Mouse (Mus musculus) cerebellum, postnatal 14 days (tissue): ENCODE measurements at regions not wholly inside any gene's neighbourhood (a gene's known extent, or its start where the extent isn't known, plus 50 kb on each side); places are given as distances from the start of the nearest gene placed in this dataset.

ENCODE experiments used
- DNase-seq, 2 experiments: peaks; one replicate each; pipeline ENCODE4 v3.0.0; 2021; ENCODE audit warnings: mixed read lengths in 2 of 2

- no peak for DNase-seq
Observed at GRCm38 (mm10) chr7:73637101-73637809, 95.6 kb upstream of the Chd2 start.

- DNase-seq: no peak
Observed at GRCm38 (mm10) chr7:73635422-73635821, 93.8 kb upstream of the Chd2 start.

DNA sequence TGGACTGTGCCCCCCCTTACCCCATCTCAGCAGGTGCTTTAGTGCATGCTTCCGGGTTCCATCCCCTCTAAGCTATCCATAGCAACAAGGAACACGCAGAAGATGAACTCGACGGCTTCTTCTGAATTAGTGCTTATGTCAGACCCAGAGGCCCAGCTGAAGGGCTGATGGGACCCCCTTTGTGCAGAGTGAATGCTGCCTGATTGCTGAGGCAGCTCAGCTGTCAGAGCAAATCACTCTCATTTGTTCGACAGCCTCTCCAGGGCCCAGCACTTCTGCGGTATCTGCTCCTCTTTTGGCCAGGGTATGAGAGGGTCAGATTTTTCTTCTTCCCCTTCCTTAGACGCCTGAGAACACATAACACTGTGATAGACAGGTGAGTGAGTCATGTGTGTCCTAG, 89.2 kb upstream of the Chd2 start:
- DNase-seq: no peak

- no peak for DNase-seq
Observed at GRCm38 (mm10) chr7:73629182-73629581, 87.6 kb upstream of the Chd2 start.

GRCm38 (mm10) chr7:73628071-73628470, 86.4 kb upstream of the Chd2 start:
- DNase-seq: peak; percentile 82 to 85

- no peak for DNase-seq
Observed at GRCm38 (mm10) chr7:73626291-73626690, 84.7 kb upstream of the Chd2 start.

GRCm38 (mm10) chr7:73625651-73626050, 84.0 kb upstream of the Chd2 start:
- no peak for DNase-seq

- no peak for DNase-seq
Observed at GRCm38 (mm10) chr7:73624992-73625391, 83.4 kb upstream of the Chd2 start.

- DNase-seq: no peak
Observed at GRCm38 (mm10) chr7:73624093-73624600, 82.5 kb upstream of the Chd2 start.

DNA sequence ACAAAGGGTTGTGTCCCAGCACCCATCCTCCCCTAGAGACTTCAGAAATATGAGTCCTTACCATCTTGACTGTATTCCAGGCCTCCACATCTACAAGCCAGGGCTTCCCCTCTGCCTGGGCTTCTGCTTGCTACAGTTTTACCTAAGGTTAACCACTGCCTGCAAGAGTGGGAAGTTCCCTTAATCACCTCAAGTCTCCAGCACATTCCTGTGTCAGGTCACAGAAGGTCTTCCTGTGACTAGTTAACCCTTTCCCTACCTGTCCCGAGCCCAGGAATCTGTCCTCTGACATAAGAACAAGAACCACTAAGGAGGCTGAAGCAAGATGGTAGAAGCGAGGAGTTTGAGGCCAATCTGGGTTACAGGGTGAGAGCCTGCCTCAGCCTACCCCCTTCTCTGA, 80.8 kb upstream of the Chd2 start:
- no peak for DNase-seq

DNA sequence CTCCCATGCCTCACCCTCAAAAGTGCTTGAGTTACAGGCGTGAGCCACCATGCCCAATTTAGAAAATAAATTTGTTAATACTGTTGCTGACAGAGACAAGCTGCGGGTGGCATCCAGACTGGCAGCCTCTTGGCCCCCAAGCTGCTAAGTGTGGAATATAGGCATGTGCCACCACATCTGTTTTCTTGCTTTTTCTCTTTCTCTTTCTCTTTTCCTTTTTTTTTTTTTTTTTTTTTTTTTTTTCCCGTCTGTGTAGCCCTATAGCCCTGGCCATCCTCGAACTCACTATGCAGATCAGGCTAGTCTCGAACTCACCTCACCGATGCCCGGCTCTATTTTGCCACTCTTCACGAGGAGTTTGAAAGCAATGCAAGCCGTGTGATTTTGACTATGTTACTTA, 78.7 kb upstream of the Chd2 start:
- DNase-seq: no peak

DNA sequence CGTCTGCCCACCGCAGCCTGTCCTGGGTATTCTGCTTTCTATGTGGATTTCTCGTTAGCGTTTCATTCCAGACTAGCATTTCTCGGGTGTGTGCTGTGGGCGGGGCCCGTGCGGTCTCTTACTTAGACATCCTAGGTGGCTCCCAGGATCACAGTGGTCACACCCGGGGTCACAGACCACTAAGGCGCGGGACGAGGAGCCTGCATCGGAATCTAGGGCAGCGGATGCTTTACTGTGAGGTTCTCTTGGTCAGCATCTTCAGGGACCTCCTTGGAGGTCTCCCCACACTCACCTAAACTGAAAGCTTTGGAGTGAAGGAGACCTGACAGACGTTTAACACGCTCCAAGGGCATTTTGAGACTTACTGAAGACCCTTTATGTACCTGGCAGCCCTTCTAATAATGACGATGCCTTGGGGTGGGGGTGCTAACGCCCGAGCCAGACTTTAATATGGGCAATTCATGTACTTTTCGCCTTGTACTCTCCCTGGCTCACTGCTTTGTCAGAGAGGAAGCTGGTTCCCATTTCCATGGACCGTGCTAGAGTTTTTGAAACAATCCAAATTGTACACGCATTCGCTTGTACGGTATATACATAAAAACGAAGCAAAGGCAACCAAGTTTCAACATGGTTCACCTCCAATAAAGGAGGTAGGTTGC, 77.3 kb upstream of the Chd2 start:
- no peak for DNase-seq

DNA sequence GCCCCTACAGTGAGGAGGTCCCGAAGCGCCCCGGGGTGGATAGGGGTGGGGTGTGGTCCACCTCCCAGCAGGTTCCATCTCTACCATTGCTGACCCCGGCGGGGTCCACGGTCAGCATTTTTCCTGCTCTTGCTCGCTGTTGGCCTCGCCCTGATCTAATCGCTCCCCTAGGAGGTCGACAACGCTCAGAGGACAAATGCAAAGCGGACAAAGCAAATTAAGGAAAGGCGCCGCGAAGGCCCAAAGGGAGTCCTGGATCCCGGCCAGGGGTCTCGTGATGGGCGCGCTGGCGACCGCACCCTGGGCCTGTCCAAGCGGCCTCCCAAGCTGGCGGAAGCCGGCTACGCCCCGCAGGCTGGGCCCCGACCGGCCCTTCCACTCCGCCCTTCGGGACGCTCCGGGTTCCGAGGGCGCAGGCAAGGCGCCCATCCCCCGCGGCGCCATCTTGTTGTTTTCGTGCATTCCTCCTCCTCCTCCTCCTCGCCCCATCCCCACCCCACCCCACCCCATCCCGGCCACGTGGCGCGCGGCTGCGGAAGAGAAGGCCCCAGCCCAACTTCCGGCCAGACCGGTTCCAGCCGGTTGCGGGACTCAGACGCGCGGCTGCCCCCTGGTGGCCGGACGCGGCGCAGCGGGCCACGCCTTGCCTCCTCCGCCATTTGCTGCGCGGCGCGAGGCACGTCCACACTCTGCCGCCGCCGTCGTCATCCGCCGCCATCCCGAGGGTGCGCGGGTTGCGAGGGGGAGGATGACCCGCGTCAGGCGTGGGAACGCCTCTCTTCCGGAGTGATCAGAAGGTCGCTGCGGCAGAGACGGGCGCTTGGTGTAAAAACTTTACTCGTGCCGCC, 76.5 kb upstream of the Chd2 start:
- DNase-seq: peak; percentile 100

DNA sequence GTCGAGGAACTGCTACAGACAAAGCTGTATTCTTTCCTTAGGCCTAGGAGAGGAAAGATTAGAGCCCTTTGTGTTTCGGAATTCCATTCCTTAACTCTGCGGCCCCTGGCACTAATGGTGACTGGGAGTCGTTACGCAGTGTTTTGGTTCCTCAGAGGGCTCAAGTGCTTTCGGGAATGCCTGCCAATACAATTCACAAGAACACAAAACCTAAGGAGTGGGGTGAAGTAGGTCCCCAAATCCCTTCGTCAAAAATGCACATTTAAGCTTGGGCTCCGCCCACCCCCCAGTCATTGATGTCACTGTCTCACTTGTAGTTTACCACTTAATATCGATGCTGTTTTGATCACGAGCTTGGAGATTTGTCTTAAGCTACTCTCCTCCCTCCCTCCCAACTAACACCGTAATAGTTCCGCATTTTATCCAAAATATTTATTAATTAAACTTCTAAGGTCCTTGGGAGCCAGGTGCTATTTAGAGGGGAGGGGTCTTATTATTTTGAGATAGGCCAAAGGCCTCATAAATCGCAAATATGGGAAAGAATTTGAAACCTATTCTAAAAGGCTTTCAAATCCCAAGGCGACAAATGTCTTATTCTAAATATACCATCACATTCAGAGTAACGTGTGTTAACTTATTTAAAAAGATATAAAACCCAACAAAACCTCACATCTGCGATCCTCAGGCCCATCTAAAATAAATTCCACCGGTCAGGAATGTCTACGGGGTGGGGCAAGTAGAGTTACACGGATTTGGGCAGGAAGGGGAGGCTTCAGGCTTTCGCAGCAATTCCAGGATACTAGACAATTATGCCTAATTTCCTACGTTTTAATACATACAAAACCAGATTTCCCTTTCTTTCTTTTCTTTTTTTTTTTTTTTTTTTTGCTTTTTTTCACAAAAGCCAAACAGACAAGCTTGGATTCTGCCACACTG, 75.6 kb upstream of the Chd2 start:
- peak; percentile 54 to 74 for DNase-seq

DNA sequence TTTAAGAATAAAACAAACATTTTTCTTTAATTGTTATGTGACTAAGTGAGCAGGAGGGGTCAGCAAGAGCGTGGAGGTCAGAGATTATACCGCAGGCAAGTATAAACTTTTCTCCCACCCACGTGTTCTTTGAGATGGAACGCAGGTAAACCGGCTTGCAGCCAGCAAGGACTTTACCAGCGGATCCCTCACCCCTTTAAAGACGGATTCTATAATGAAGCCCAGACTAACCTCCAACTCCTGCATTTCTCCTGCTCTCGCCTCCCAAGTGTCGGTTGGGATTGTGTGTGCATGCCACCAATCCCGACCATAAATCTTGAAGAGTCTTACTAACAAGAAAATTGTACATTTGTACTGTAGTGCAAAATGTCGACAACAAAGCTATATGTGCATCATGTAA, 74.4 kb upstream of the Chd2 start:
- peak in 1 of 2 experiments; percentile 48 for DNase-seq

- no peak for DNase-seq
Observed at GRCm38 (mm10) chr7:73614840-73615555, 73.4 kb upstream of the Chd2 start.

- DNase-seq: no peak
Observed at GRCm38 (mm10) chr7:73614341-73614740, 72.7 kb upstream of the Chd2 start.

GRCm38 (mm10) chr7:73612752-73613092, 71.1 kb upstream of the Chd2 start:
- no peak for DNase-seq

DNA sequence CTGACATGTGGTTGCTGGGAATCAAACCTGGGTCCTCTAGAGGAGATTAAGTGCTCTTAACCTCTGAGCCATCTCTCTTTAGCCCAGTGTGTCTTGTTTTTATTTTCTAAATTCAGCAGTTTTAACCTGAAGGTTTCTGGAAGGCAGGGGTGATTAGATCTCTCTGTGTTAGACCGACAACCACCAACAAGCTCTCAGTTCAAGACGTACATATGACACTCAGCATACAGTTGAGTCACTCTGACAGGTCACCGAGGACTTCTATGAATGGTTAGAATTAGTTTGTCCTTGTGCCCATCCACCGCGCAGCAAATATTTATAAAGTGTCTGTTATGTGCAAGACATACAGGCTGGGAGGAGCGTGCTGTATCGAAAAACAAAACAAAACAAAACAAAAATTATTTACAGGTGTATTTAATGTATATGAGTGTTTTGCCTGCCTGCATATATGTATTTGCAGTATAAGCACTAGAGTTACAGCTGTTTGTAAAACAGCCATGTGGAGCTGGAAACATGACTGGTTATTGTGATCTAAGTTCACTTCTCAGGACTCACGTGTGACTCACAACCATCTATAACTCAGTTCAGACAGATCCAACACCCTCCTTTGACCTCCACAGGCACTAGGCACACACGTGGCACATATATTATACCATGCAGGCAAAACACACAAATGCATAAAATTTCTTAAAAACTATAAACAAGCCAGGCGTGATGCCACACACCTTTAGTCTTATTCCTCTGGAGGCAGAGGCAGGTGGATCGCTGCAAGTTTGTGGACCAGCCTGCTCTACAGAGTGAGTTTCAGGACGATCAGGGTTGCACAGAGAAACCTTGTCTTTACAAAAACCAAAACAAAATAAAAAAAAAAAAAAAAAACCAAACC, 70.5 kb upstream of the Chd2 start:
- no peak for DNase-seq

DNA sequence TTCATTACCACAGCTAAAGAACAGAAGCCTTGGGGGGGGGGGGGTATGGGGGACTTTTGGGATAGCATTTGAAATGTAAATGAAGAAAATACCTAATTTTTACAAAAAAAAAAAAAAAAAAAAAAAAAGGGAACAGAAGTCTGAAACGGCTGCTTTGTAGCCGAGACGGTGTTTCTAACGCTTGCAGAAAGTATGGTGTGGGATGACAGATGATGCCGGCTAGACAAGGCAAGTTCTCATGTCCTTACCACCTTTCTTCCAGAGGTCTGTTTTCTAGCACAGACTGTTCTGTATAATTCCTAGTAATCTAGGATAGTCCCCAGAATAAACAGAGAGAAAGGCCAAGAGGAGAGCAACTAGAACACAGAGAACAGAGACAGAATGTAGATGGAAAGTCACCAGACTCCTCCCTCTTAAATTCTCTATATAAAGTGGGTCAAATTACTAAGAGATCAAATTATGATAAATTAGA, 67.2 kb upstream of the Chd2 start:
- DNase-seq: no peak
